Mouse (Mus musculus) heart, postnatal 10 days (tissue): ENCODE data around the gene Got1. TPM values are rescaled to one million over a fixed set of nuclear protein-coding genes. Genes with fewer than 3 reads are reported as not detected.
"Not testable (repeated sequence)": the region's sequence is repeated elsewhere in the genome, so short reads cannot be mapped to it uniquely, and the experiment has no call there.

Experiments
- DNase-seq, 2 experiments: peaks; one replicate each; pipeline ENCODE4 v3.0.0; 2021
- intact Hi-C: fragments of 180-260 bp; cut with DNase I; formaldehyde crosslinking; loops from one replicate; pipeline ENCODE4 v1.15.1; 2025
- total RNA-seq, 2 experiments: library from RNA; stranded (reverse); gene quantifications; 2 replicates each; pipeline ENCODE4 v1.2.3; 2021

The Got1 gene
- total RNA-seq, 2 experiments from 2014 or later: 438 to 489 TPM

DNA sequence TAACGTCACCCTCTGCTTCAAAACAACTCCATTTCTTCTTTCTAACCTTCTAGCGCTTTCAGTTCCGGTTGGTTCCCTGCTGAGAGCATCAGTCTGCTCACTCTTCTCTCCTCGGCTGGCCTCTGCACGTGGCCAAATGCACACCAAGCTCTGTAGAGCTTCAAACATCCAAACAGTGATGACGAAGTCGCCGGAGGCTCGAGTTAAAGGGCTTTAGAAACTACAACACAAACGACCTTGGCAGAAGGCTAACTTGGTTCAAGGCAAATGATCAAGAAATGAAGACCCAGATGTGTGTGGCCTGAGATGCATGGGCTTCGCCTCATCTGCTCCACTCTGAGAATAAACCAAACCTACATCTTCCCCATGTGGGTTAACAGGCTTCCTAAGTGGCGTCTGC is 854 bp downstream of the Got1 start:
- intact Hi-C loops: no loop called here
- peak in 1 of 2 experiments; percentile 44 for DNase-seq

DNA sequence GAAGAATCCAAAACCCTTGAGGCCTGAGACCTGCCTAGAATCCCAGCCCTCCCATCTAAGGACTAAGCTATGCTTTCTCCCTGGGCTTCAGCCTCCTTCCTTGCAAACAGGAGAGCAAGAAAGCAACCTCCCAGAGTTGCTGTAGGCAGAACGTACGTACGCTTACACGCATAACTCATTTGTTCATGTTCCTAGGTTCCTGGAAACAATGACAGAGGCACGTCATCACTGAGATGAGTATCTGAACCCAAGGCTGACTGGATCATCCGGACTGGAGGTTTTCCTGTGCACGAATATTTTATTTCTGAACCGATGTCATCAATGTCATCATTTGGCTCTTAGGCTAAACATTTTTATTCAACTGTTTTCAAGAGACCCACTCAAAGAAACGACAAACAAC is 2.4 kb downstream of the Got1 start:
- intact Hi-C loops: no loop called here
- no peak for DNase-seq

DNA sequence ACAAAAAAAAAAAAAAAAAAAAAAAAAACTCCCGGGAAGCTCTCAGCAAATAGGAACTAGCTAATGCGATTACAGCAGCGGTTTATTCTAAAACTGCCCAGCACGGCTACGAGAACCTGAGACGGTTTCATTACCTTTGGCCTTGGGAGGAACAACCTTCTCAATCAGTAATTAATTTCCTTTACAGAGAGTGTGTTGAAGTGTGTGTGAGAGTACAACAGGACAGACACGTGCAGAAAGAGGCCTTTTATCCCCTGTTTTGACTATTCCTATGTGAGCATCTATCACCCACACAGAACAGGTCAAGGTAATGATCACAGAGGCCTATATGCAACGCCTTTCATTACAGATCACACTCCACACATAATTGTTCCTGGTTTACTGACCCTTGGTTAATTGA is 3.0 kb downstream of the Got1 start:
- intact Hi-C loops: no loop called here
- no peak for DNase-seq

DNA sequence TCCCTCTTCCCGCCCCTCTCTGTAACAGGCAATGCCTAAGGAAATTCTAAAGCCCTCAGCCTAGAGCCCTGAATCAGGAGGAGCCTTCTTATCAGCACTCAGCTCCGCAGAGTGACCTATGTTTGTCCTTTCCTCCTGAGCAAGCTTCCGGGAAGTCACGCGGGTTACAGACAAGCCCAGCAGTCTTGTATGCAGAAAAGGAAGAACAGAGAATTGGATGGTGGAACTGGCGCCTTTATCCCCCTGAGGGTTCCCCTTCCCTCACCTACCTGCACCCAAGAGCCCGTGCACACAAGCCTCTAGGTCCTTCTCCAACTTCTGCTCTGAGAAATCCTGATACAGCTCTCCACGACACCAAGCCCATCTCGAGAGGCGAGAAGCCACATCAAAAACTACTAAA is 4.0 kb downstream of the Got1 start:
- intact Hi-C loops: no loop called here

DNA sequence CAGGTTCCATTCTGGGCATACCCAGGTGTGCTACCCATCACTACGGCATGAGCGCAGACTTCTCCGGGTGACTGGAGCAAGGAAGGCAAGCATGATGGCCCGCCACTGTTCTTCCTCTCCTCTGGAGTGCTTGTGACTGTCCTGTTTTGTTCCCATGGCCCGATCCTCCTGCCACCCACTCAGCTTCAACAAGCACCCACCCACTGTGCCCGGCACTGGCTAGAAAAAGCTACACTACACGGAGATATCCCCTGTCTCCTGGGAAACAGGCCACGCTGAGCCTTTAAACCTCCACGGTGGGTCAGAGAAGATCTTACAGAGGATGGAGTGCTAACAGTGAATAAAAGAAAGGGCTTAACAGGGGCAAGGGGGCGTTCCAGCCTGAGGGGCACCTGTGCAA is 5.2 kb downstream of the Got1 start:
- no peak for DNase-seq
- intact Hi-C loops: no loop called here

More for the DNA sequence above, 4.0 kb downstream of the Got1 start:
- DNase-seq: no peak

DNA sequence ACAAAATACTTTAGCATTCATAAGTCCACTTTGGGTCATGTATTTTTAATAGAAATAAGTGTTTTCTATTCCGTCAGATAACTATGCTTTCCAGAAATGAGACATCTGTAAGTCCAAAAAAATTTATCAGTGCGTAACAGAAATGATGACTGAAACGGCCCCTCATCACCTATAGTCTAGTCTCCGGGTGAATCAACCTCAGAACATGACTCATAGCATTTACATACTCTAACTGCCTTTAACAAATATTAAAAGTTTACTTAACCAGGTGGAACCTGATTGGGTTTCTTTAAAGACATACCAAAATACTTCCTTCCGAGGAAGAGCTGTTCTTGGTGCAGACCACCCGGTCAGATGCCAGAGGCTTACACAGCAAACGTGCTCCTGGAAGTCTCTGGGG is 6.1 kb downstream of the Got1 start:
- no peak for DNase-seq
- intact Hi-C loops: no loop called here

DNA sequence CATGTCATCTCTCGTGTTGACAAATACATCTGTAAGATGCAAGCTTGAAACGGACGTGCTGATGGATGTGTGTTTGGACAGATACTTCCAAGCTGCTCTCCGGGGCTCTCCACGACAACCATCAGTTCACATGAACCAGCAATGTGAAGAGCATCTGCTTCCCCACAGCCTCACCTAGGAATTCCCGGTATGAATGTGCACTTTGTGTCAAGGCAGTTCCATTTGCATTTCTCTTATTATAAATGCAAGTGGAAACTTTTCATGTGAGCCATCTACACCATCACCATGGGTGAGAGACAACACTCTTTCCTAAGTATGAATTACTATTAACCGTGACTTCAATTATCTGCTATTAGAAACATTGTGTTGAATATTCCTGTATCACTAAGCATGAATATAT is 6.6 kb downstream of the Got1 start:
- intact Hi-C loops: no loop called here
- no peak for DNase-seq

DNA sequence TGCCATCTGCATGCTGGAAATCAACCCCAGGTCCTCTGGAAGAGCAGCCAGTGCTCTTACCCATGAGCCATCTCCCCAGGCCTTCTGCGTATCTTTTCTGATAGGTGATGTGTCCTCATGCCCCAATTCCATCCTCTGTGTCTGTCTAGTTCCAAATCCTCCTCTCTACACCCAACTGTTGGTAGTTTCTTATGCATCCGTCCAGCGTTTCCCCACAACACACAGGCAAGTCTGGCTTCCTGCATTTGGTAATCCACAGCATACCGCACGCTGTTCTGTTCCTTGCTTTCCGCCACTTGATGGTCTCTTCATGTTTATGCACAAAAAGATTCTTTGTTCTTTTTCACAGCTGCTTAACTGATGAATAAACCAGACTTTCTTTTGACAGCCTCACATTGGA is 7.1 kb downstream of the Got1 start:
- no peak for DNase-seq
- intact Hi-C loops: no loop called here

DNA sequence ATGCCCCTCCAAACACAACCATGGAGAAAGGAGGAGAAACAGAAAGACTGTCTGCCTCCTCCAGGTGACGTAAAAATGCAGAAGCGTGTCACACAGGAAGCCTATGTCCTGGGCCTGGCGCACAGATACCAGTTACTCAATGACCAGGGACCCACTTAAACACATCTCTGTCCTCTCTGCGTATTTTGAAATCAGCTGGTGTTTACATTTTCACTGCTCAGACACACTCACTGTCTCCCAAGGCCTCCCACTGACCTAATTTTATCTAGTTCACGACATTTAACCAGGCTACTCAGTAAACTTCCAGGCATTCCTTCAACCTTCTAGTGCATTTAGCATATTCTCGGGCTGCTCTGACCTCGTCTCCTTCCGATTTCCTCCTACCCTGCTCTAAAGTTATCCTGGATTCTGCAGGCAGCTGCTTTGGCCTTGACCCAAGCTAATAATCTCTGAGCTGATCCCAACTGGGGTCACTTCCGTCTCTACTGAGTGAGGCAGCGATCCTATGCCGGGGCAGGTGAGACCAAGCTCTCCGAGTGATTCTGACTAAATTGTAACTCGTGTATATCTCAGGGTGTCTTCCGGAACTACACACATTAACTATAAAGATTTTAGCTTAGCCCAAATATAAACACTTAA is 7.9 kb downstream of the Got1 start:
- DNase-seq: no peak
- intact Hi-C loops: no loop called here

DNA sequence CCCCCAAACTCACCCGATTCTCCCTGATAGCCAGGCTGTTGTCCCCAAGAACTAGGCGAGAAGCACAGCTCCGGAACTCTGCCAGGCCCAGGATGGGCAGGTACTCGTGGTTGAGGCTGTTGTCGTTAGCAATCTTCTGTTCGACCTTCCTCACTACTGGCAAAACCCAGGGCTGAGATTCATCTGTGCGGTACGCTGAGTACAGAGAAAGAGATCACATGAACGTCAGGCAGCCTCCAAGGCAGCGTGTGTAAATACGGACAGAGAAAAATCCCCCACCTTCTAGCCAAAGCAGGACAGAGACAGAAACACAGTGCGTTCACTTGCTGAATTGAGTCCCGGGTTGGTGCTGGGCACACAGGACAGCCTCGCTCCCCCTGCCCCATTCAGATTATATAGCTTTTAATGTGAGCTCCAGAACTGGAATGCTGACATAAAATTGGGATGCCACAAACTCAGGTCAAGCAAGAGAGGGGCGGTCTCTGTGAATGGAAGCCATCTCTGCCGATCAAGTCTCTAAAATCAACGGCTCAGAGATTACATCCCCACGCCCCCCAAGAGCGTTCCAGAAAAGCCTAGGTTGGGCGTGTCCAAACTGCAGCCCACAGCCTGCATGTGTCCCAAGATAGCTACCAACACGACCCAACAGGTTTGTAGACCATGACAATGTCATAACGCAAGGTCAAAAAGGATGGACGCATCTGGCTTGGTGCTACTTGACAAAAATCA is 8.6 kb downstream of the Got1 start:
- no peak for DNase-seq
- intact Hi-C loops: no loop called here

DNA sequence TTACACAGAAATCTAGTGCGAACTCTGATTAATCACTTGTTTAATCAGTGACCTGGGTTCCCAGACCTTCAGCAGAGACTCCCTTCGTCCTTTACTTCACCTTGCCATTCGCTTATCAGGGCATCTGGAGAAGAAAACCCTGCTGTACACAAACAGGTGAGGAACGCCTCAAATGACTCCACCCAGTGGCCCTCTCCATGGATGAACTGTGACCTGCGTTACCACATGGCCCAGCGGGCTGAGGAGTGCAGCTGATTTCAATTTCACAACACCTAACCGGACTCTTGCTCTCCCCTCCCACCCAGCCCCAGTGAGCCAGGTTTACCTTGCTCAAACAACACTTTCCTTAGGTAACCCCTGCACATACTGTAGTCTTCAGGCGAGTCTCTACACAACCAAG is 10.5 kb downstream of the Got1 start:
- intact Hi-C loops: no loop called here
- no peak for DNase-seq

DNA sequence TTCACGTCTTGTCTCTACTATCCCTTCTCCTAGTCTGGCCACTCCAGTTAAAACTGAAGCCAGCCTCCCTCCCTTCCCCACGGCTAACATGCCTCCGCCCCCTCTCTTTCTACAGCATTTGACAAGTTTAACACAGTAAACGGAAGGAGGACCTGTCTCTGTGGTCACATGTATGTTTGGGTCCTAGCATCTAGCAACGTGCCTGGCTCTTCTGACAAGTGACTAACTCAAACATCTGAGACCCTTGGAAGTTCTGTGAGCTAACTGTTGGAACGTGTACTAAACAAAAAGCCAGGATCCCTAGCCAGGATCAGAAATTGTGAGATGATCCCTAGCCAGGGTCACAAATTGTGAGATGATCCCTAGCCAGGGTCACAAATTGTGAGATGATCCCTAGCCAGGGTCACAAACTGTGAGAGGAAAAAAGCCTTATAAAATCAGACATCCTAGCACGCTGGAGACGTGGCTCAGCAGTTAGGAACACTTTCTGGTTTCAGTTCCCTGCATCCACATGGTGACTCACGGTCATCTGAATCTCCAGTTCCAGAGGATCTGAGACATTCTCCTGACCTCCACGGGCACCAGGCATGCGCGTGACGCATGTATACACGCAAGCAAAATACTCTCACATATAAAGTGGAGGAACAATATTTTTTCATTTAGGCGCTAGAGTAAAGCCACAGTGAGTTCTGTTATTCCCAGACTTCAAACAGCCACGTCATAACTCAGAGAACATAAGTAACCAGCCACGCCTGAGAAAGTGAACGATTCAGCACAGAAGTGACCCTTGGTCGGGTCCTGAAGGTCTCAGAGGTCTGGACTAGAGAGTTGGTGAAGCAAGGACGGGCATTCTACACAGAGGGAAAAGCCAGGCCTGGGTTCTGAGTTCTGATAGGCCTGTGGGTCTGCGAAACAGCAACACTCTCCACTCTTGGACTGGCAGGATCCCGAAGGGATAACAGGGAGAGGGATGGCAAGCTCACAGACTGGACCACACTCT is 12.5 kb downstream of the Got1 start:
- DNase-seq: no peak
- intact Hi-C loops: no loop called here

DNA sequence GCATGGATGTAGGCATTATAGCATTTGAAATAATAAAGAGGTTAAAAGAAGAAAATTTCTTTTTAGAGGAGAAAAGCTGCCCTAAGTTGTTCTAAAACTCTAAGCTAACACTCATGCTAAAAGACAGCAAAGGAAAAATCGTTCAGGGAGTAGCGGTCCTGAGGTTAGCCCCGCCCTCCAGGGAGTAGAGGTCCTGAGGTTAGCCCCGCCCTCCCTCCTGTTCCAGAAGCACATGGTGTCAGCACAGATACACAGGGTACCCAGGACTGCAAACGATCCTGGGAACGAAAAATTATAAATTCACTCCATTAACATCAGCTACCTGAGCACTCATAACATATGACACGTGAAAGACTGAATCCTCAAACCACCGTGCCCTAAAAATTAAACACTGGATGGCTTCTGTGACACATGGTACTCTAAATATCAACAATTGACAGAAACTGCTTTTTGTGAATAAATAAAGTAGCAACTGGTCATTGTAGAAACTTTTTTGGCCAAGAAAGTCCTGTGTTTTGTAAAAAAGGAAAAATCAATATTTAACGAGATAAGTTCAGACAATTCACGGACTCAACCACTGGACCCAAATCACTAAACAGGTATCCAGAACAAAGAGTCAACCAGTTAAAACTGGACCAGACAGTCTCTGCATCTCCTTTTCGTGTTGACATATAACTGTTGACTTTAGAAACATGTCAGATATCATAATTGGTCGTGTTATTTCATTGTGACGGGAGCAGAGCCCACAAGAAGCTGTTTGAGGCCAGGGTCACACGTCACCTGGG is 13.8 kb downstream of the Got1 start:
- intact Hi-C loops: no loop called here
- no peak for DNase-seq

DNA sequence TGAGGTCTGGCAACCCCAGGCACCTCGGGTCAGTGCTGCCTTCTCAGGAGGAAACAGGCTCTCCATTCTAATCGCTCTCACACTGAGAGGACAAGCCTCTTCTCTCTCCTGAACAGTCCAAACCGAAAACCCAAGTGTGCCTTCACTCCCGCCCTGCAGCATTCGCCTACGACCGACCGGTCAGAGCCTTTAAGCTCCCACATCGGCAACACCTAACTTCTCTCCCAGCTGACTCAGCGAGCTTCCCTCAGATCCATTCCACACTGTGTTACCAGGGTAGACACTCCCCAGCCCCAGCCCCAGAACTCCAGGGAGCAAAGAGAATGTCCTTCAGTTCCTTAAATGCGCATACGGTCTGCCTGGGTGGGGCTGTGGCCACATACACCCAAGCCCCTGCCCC is 19.0 kb downstream of the Got1 start:
- no peak for DNase-seq
- intact Hi-C loops: no loop called here

DNA sequence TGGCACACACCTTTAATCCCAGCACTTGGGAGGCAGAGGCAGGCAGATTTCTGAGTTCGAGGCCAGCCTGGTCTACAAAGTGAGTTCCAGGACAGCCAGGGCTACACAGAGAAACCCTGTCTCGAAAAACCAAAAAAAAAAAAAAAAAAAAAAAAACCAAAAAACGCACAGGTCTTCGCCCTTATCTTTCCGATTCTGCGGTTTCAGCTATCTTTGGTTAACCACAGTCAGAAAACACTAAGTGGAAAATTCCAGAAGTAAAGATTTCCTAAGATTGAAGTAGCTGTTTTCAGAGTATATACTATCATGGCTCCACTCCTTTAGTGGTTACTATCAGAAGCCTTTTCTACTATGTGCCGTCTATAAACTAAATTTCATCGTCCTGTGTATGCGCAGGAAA is 20.8 kb downstream of the Got1 start:
- intact Hi-C loops, DNase-seq: not testable (repeated sequence)

DNA sequence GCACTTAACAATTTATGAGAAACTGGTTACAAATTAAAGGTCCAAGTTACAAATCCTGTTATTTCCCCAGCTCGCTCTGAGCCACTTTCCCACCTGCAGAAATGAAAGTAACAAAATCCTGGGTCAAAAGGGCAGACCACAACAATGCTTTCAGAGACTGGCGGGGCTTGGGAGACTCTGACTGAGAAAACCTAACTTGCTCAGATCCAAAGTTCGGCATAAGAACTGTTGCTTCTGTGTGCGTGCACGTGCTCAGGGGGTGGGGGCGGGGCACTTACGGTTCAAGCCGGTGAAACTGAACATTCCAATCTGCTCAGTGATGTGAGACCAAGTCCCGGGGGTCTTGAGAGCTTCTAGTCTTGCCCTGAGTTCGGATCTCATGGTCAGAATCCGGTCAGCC is 21.8 kb downstream of the Got1 start:
- intact Hi-C loops: no loop called here
- DNase-seq: no peak

DNA sequence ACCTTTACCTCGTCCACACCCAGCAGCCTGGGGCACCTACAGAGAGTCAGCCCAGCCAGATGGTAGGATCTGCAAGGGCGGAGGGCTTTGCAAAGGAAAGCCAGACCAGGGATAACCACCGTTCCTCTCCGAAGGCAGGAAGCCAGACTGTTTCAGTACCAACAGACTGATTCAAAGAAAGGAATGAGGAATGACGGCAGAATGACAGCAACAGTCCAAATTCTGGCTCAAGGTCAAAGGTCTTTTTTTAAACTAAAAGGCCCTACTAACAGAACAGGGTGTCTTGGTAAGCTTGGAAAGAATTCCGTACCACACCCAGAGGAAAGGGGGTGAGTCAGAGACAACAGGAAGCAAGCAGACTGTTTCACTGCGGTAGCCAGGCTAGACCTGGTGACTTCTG is 25.5 kb downstream of the Got1 start:
- intact Hi-C loops: loop anchor here (2.0 kb wide), 1 partner anchor 156 kb away; no protein-coding TSS in a partner anchor
- DNase-seq: peak; percentile 52 to 57

DNA sequence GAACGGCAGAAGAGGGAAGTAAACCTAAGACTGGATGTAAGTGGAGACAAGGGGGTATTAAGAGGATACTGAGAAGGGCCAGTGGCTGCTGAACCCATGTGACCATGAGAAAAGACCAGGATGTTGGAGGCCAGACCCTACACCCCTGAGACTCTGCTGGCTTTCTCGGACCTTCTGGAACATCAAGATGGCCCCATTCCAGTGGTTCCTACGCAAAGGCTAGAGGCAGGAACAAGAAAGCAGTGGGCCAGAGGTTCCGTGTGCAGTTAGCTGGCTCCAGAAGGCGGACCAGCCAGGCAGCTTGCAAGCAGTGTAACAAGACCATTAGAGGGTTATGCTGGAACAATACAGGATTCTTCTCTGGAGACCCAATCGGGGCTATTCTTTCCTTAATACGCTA is 27.0 kb downstream of the Got1 start:
- intact Hi-C loops: no loop called here
- peak in 1 of 2 experiments; percentile 17 for DNase-seq

DNA sequence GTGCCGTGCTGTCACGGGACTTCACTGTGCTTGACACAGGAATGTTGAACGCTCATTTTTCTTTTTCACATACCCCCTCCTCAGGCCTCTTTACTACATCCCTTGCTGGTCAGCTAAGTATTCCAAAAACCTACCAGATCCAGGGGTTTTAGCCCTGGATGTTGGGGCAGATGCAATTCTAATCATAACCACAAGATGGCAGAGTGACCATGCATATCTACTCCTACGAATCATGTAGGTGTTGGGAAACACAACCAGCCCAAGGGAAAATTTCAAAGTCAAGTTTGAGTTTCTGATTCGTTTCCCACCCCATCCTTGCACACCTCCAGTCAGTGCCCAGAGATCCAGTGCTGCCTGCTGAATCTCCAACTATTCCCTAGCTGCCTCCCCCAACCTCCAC is 28.6 kb downstream of the Got1 start:
- intact Hi-C loops: loop anchor here (1.0 to 2.0 kb wide), 3 partner anchors 31 to 129 kb away; no protein-coding TSS in a partner anchor
- DNase-seq: peak; percentile 69 to 79

DNA sequence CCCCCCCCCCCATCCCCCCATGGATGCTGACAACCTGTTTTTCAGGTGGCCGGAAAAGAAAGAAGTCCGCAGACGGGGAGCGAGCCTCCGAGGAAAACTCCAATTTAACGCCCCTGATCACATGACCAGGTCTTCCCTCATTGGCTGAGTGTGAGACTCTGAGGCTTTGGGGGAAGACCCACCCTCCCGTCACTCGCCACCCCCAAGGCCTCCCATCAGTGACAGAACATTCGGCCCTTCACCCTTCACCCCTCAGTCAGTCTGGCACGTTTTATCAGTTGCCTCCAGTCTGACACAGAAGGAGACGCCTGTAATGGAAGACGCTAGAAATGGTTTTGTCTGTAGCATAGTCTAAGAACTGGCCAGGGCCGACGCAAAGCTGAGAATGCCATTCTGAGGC is 29.5 kb downstream of the Got1 start:
- intact Hi-C loops: loop anchor here (2.0 kb wide), 1 partner anchor 130 kb away; no protein-coding TSS in a partner anchor

More for the DNA sequence above, 29.5 kb downstream of the Got1 start:
- no peak for DNase-seq
